Mouse (Mus musculus): ENCODE measurements around the gene Amer2. TPM values are rescaled to one million over a fixed set of nuclear protein-coding genes. Genes with fewer than 3 reads are reported as not detected.

Gene Amer2
- polyA plus RNA-seq, 1 experiment from 2014 or later = 9.6 TPM

DNA sequence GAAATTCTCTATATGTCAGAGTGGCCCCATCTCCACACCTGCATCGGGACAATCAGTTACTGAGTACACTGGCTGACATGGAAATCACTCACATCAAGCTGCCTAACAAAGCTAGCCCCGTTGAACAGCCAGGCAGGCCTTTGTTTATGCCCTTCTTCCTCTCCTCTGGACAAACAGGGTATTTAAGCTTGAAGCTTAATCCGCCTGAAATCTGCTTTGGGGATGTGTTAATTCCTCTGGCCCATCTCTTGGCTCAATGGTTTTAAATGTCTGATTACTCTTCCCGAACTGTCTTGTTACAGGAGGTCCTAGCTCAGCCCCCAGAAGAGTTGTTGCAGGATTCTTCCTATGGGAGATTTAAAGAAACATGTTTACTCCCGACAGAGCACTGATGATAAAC is 58.5 kb downstream of the Amer2 start:
- Histone ChIP-seq H3K27ac (peak overlapping the region; percentile 40; the same call in 1 of the 2 replicates), H3K27me3 (ENCODE audit: poor library complexity, severe bottlenecking) (no peaks in the 10 kb centered on the region), H3K36me3 (replicated peaks) (no peaks in the 10 kb centered on the region), H3K4me3 (no peak overlapping the region), H3K9me3 (no peaks in the 10 kb centered on the region), H3K4me1 (peaks cover 52% of the 10 kb centered on the region)
- WGBS = 24% methylated on average over 5 of the region's 5 CpGs
- DNase-seq (ENCODE audit: extremely low spot score, low spot score) = no peak

- Histone ChIP-seq H3K27me3 (ENCODE audit: poor library complexity, severe bottlenecking) (no peaks in the 10 kb centered on the region), H3K27ac (peak overlapping the region; percentile 40; the same call in 1 of the 2 replicates), H3K9me3 (no peaks in the 10 kb centered on the region), H3K4me3 (no peak overlapping the region), H3K36me3 (replicated peaks) (no peaks in the 10 kb centered on the region), H3K4me1 (peaks cover 49% of the 10 kb centered on the region)
- WGBS = 74% methylated on average over 2 of the region's 2 CpGs
- DNase-seq (ENCODE audit: extremely low spot score, low spot score) = no peak
These were observed 59.1 kb downstream of the Amer2 start for GRCm38 (mm10) chr14:60432136-60432535.

- DNase-seq (ENCODE audit: extremely low spot score, low spot score) = no peak
- H3K4me1 ChIP-seq = peaks cover 18% of the 10 kb centered on the region
- H3K4me3 ChIP-seq = no peak overlapping the region
- H3K27ac ChIP-seq = no peak overlapping the region
- 80% methylated on average over 4 of the region's 4 CpGs for WGBS
- H3K36me3 ChIP-seq (replicated peaks) = no peaks in the 10 kb centered on the region
- H3K27me3 ChIP-seq (ENCODE audit: poor library complexity, severe bottlenecking) = no peaks in the 10 kb centered on the region
- no peaks in the 10 kb centered on the region for H3K9me3 ChIP-seq
These were observed 62.5 kb downstream of the Amer2 start for GRCm38 (mm10) chr14:60435515-60435914.

GRCm38 (mm10) chr14:60436364-60436763 is 63.3 kb downstream of the Amer2 start:
- Histone ChIP-seq H3K36me3 (replicated peaks) (no peaks in the 10 kb centered on the region), H3K27ac (no peak overlapping the region), H3K27me3 (ENCODE audit: poor library complexity, severe bottlenecking) (no peaks in the 10 kb centered on the region), H3K4me1 (peaks cover 9% of the 10 kb centered on the region), H3K4me3 (no peak overlapping the region), H3K9me3 (no peaks in the 10 kb centered on the region; the same call in 1 of the 2 replicates)
- DNase-seq (ENCODE audit: extremely low spot score, low spot score) = no peak

Other genes starting within 250 kb of the Amer2 start
- gene Atp8a2, start 176.1 kb upstream of the Amer2 start, polyA plus RNA-seq (2016; fragmentation: Nextera tagmentation; extraction: Ambion mirVana) = 2.3 and 2.8 TPM in 2 replicates
- 0.05 TPM in 1 of 2 replicates, not detected in the other for gene Nupl1, start 121.8 kb upstream of the Amer2 start, polyA plus RNA-seq (2016; fragmentation: Nextera tagmentation; extraction: Ambion mirVana)
- gene Gm49336, start 121.8 kb upstream of the Amer2 start, polyA plus RNA-seq (2016; fragmentation: Nextera tagmentation; extraction: Ambion mirVana) = 63.6 and 63.7 TPM in 2 replicates
- gene Mtmr6, start 108.0 kb upstream of the Amer2 start, polyA plus RNA-seq (2016; fragmentation: Nextera tagmentation; extraction: Ambion mirVana) = 27.5 and 27.6 TPM in 2 replicates